Mouse (Mus musculus) left cerebral cortex, adult 9 months (tissue): ENCODE measurements around the gene Rap2b.

Experiments used
- DNase-seq, 2 experiments: peaks; one replicate each; pipeline ENCODE4 v3.0.0; 2022; ENCODE audit warnings: low spot score in 2 of 2

Rap2b gene

GRCm38 (mm10) chr3:61361338-61361737 lies at the start of gene Rap2b:
Rap2b (plus strand) TSS chr3:61361638.
- no peak for DNase-seq

GRCm38 (mm10) chr3:61315002-61315401 lies 46.4 kb upstream of the Rap2b start:
- DNase-seq = no peak

- peak in 1 of 2 experiments; percentile 40 for DNase-seq
Observed at GRCm38 (mm10) chr3:61320031-61320430, 41.4 kb upstream of the Rap2b start.

- no peak for DNase-seq
Observed at GRCm38 (mm10) chr3:61321632-61322031, 39.8 kb upstream of the Rap2b start.

- DNase-seq = no peak
Observed at GRCm38 (mm10) chr3:61336205-61336604, 25.2 kb upstream of the Rap2b start.

GRCm38 (mm10) chr3:61337230-61337629 lies 24.2 kb upstream of the Rap2b start:
- DNase-seq = no peak

- DNase-seq = no peak
Observed at GRCm38 (mm10) chr3:61340321-61340720, 21.1 kb upstream of the Rap2b start.

- no peak for DNase-seq
Observed at GRCm38 (mm10) chr3:61344031-61344430, 17.4 kb upstream of the Rap2b start.

GRCm38 (mm10) chr3:61345636-61346035 lies 15.8 kb upstream of the Rap2b start:
- DNase-seq = no peak

GRCm38 (mm10) chr3:61348036-61348614 lies 13.3 kb upstream of the Rap2b start:
- no peak for DNase-seq

GRCm38 (mm10) chr3:61349433-61349832 lies 12.0 kb upstream of the Rap2b start:
- no peak for DNase-seq

- DNase-seq = no peak
Observed at GRCm38 (mm10) chr3:61355464-61355863, 6.0 kb upstream of the Rap2b start.

GRCm38 (mm10) chr3:61358107-61358506 lies 3.3 kb upstream of the Rap2b start:
- no peak for DNase-seq

- DNase-seq = peak in 1 of 2 experiments; percentile 38
Observed at GRCm38 (mm10) chr3:61358756-61359293, 2.6 kb upstream of the Rap2b start.

GRCm38 (mm10) chr3:61362821-61363160 lies 1.4 kb downstream of the Rap2b start:
- peak in 1 of 2 experiments; percentile 27 for DNase-seq

GRCm38 (mm10) chr3:61363161-61363988 lies 1.9 kb downstream of the Rap2b start:
- peak; percentile 97 to 99 for DNase-seq

- DNase-seq = peak; percentile 74 to 94
Observed at GRCm38 (mm10) chr3:61363989-61364660, 2.7 kb downstream of the Rap2b start.

- DNase-seq = no peak
Observed at GRCm38 (mm10) chr3:61364661-61364977, 3.2 kb downstream of the Rap2b start.

- DNase-seq = peak in 1 of 2 experiments; percentile 49
Observed at GRCm38 (mm10) chr3:61364978-61365778, 3.7 kb downstream of the Rap2b start.

GRCm38 (mm10) chr3:61365779-61366373 lies 4.4 kb downstream of the Rap2b start, which contains the start of gene B430305J03Rik:
B430305J03Rik (minus strand) TSS chr3:61365951.
- DNase-seq = no peak

- no peak for DNase-seq
Observed at GRCm38 (mm10) chr3:61368446-61368845, 7.0 kb downstream of the Rap2b start.
